Mouse (Mus musculus): ENCODE data around the gene Dbndd1.

- no peak for TF ChIP-seq GATA1 (IDR thresholded peaks at IDR 0.05; ENCODE audit: borderline replicate concordance, low read length)
- TF ChIP-seq FLI1 (IDR thresholded peaks at IDR 0.05; ENCODE audit: low read length), result no peak
These were observed 36.6 kb downstream of the Dbndd1 start for GRCm38 (mm10) chr8:123478456-123479218.
